Mouse (Mus musculus): ENCODE results near the gene Tnf.

DNA sequence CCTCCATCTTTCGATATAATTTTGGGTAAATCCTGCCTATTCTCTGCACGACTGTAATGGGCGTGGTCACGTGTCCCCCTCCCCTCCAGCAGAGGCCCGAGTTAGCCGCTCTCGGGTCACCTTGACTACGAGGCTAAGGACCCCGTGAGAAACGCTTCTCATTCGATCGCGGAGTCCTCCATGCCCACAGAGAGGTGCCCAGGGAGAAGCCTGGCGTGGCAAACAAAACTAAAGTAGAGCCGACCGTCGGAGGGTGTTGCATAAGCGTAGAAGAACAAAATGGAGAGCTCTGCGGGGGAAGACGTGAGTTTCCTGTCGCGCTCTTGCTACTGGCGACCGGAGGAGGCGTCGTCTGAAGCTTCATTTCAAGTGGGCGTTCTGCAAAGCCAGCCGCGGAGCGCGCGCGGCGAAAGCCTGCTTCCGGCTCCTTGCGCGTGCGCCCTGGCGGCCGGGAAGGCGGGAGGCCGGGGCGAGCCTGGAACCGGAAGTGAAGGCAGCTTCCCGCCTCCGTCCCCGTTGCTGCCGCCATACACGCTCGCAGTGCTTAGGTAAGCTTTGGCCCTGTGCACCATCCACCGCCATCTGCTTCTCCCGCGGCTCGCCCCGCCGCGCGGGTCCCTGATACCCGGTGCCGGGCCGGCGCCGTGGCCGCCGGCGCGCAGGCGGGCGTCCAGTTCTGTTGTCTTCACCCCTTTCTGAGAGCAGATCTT lies 39.7 kb upstream of the Tnf start, which contains the start of gene Ddx39b:
- TF ChIP-seq CTCF (IDR thresholded peaks at IDR 0.05; ENCODE audit: low read depth) (peak; percentile 44), EP300 (optimal IDR thresholded peaks at IDR 0.05) (peak; percentile 94)
